Mouse (Mus musculus): ENCODE results near the gene Dusp12. TPM values are rescaled to one million over a fixed set of nuclear protein-coding genes. Genes with fewer than 3 reads are reported as not detected.
A peak's percentile ranks its signal among the peaks of the same experiment; 100 is the strongest.

The Dusp12 gene
- total RNA-seq, 2 experiments from 2014 or later = 13.8 to 19.2 TPM

DNA sequence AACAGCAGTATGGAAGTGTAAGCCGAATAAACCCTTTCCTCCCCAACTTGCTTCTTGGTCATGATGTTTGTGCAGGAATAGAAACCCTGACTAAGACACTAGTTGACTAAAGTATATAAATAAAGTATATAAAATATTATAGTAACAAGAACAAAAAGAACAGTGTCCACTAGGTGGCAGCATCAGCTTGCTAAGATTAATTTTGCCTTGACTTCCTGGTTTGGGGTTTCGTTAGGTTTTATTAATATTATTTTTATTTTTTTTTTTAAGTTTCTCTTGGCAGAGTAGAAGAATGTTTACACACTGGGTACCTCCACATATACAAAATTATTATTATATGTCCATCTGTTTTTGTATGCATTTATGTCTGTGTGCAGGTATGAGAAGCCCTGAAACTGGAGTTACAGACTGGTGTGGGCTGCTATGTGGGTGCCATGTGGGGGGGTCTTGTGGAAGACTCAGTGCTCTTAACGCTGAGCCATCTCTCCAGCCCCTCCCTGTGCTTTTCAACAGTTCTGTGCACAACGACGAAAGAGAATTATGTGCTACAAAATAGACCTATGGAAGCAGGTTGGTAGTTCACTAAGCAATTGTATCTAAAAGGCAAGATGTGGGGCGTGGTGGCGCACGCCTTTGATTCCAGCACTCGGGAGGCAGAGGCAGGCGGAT is 15.6 kb upstream of the Dusp12 start:
- DNase-seq (ENCODE audit: extremely low spot score in 1 of 2, low spot score in 1 of 2) = peak in 1 of 2 experiments; percentile 72

DNA sequence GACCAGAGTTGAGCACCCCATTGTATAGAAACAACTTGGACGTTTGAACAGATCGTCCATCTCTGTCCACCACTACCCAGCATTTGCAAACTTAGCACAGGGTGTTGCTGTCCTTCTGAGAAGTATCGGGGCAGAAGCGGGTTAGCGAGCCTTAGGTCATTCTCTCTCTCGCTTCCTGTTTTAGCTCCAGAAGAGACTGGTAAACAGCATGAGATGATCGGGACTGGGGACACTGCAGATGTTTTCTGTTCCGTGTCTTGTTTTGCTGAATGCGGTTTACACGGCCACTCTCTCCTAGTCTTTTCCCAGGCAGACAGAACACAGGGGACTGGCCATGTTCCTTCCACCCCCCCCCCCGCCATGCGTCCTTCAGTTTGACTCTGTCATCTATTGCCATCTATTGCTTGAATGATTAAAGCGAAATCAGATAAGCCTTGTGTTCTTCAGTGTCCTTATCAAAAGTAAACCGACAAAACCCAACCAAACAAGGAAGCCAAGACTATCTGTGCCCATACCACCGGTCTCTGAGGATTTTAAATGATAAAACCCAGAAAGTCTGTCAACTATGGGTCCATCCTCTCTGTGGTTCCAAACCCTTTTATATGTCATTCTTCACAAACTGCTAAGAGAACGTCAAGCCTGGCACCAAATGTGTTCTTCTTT is 13.2 kb upstream of the Dusp12 start:
- DNase-seq (ENCODE audit: extremely low spot score in 1 of 2, low spot score in 1 of 2) = no peak

DNA sequence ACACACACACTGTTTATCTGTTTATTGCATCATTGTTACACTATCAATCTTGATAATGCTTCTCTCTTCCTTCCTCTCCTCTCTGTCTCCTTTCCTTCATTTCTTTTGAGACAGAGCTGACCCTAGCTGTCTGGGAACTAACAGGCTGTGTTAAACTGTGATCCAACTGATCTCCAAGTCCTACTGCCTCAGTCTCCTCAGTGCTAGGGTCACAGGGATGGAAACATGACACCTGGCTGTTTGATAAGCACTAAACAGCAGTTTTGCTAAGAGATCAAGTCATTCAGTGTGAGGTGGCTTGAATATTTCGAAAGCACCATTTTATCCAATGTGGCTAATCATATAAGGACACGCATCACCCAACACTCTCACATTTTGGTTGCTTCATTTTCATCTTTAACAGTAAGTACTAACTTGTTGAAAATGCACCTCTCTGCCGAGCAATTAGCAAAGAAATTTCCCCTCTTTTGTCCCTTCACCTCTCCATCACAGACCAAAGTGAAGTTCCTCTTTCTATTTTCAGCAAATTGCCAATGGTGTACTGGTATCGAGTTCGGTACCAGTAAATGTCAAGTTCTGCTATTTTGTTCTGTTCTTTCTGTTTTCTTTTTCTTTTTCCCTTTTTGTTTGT is 11.4 kb upstream of the Dusp12 start:
- no peak for DNase-seq (ENCODE audit: extremely low spot score in 1 of 2, low spot score in 1 of 2)

DNA sequence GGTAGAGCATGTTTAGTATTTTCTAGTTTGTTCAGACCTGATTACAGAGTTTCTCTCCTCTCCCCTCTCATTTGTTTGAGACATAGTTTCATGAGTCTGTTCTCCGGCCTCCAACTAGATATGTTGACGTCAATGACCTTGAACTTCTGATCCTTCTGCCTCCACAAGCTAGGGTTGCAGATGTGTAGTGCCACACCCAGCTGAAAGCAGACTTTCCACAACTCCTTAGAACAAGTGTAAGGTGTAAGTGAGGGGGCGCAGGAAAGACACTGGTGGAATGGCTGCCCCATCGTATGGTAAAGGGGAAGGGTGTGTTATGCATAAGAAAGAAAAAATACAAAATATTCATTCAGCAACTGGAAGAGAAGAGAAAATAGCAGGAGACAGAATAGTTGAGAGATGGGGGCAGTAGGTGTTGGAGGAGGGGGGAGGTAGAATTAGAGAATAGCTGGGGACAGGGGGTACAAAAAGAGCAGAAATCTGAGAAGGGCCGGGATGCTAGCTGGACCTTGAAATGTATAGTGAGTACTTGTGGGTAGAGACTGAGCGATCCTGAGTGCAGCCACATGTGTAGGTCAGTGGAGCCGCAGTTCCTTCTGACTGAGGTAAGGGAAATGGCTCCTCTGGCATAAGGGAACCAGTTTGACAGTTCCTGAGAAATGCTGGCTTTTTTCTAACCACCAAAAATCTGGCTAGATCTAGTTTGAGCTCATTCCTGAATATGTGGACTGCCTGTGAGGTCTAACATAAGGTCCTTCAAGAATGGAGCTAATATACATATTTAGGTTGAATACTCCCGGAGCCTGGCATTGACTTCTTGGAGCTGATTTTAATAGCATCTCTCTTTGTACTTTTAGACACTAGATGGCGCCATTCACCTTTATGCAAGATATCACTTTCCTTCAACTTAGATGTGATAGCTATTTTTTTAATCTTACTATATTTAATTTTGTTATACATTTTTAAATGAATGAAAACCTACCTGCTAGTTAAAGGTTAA is 9.6 kb upstream of the Dusp12 start:
- no peak for DNase-seq (ENCODE audit: extremely low spot score in 1 of 2, low spot score in 1 of 2)

DNA sequence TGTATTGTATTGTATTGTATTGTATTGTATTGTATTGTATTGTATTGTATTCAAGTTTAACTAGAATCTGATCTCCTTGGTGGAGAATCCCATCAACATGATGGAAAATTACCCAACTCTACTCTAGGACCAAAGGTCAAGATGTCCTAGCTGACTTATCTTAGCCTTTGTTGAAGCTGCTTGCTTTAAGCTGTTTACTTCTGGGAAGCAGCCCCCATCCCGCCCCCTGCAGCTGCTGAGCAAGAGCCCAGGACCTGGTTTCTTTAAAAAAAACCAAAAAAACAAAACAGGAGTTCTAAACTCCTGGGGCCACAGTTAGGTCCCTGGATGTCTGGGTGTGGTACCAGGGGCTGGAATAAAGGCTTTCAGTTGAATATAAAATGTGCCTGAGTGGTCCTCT is 6.9 kb upstream of the Dusp12 start:
- DNase-seq (ENCODE audit: extremely low spot score in 1 of 2, low spot score in 1 of 2) = no peak

DNA sequence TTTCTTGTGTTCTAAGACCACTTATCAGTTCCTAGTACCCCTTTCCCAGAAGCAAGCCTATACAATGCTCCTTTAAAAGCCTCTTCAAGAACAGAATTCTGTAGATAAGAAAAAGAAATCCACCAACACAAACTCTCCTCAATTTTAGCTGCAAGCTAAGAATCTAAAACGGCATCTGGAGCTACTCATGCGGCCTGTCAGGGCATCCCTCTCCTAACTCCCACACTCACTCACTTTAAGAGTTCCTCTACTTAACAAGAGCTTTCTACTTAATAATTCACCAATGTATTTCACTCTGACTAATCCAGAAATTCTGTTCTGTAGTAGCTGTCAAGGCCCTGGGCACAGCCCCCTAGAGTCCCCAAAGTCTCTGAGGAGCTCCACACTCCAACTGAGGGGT is 6.3 kb upstream of the Dusp12 start:
- DNase-seq (ENCODE audit: extremely low spot score in 1 of 2, low spot score in 1 of 2) = no peak

DNA sequence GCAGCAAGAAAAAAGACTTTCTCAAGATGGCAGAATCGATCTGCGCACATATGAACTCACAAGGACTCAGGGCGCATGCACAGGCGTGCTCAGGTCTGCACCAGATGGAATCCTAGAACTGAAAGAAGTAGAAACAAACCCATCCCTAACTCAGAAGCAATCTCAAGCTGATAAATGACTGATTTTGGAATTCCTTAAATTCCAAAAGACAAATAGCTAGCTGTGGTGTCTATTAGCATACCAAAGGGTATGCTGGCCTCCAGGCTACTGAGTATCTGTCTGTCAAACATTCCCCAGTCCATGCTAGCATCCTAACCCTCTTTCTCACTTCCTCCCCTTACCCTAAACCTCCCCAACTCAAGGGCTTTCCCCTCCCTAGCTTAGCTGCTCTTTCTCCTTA is 4.0 kb upstream of the Dusp12 start:
- DNase-seq (ENCODE audit: extremely low spot score in 1 of 2, low spot score in 1 of 2) = no peak

DNA sequence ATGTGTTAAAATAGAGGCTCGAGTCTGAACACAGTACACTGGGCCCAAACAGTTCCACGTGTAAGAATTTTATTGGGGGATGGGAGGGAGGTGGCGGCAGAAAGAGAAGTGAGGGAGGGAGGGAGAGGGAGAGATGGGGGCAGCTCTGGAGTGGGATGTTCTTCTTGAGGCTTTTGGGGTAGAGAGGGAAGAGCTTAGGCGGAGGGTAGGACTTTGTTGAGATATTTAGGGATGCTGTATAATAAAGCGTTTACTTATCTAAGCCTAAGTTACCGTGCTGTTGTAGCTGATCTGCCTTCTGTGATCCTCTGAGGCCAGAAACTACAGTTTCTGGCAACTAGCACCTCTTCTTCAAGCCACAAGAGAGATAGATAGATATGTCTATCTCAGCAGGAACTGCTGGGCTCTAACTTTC is 711 bp upstream of the Dusp12 start:
- DNase-seq (ENCODE audit: extremely low spot score in 1 of 2, low spot score in 1 of 2) = no peak

DNA sequence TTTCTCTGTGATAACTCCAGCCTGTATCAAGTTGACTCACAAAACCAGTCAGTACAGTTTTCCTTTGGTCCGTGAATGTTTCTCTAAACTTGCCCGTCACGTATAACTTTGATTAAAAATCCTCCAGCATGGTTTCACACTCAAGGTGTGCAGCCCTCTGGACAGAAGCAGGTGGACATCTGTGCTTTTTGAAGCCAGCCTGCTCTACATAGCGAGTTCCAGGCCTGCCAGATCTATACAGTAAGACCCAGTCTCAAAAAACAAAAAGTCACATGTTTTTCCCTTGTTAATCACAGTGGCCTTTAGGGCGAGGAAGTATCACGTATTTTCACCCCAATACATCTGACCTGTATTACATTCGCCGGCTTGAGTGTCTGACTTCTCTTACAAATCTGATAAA is 950 bp downstream of the Dusp12 start:
- DNase-seq (ENCODE audit: extremely low spot score in 1 of 2, low spot score in 1 of 2) = no peak

DNA sequence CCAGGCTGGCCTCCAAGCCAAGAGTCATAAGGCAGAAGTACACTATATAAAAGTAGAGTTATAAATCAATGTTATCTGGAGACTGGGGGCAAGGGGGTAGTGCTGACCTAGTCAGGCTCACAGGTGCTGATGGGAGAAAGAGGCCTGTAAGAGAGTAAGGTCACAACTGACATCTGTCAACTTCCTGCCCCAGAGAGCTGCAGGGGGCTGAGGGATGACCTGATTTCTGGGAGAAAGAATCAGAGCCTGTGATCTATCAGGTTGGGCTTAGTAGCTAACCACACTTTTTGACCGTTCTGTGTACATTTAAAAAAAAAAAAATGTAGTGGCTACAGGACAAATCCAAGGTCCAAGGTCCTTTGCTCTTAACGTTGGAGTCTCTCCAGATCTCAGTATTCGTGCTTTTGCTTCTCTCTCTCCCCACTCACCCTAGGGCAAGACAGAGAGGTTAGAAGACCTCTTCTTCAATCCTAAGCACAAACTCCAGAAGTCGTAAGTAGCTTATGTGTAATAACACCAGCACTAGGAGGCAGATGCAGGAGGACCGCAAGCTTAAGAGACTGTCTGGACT is 2.3 kb downstream of the Dusp12 start:
- no peak for DNase-seq (ENCODE audit: extremely low spot score in 1 of 2, low spot score in 1 of 2)

DNA sequence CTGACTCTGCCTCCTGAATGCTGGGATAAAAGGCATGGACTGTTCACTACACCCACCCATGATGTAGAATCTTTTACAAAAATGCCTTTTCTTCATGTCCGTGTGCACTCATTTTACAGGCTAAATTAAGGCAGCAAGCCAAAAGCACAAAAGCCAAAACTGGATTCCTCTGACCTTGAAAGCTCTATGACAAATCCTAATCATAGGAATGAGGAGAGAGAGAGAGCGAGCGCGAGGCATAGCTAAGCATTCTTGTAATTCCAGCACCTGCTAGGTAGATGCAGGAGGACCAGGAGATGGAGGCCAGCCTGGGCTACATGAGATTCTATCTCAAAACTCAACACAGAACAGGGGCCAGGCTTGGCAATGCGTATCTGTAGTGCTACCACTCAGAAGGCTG is 8.4 kb downstream of the Dusp12 start:
- no peak for DNase-seq (ENCODE audit: extremely low spot score in 1 of 2, low spot score in 1 of 2)

DNA sequence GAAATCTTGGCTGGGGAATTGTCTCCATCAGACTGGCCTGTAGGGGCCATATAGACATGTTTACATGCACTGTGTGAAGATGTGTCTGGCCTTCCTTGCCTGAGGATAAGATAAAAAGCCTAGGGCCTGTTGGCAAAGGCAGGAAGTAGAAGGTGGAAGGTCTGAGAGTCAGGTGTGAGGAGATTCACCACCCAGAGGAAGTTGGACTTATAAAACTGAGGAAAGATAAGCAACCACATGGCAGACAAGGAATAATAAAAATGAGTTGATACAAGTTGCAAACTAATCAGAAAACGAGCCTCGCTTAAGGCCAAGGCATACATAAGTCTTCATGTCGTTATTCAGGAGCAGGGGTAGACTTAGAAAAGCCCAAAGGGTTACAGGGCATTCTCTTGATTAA is 9.7 kb downstream of the Dusp12 start:
- no peak for DNase-seq (ENCODE audit: extremely low spot score in 1 of 2, low spot score in 1 of 2)

DNA sequence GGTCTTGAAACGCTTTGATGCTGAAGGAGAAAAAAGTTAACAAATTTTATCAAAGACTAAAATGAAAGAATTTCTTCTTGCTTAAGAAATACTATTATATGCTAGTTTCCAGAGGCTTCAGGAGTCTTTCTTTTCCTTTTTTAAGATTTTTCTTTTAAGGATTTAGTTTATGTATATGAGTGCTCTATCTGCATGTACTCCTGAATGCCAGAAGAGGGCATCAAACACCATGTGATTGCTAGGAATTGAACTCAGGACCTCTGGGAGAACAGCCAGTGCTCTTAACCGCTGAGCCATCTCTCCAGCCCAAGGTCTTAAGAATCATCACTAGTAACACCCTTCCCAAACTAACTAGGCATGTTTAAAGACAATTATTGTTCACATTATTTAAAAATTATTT is 13.4 kb downstream of the Dusp12 start:
- no peak for DNase-seq (ENCODE audit: extremely low spot score in 1 of 2, low spot score in 1 of 2)

DNA sequence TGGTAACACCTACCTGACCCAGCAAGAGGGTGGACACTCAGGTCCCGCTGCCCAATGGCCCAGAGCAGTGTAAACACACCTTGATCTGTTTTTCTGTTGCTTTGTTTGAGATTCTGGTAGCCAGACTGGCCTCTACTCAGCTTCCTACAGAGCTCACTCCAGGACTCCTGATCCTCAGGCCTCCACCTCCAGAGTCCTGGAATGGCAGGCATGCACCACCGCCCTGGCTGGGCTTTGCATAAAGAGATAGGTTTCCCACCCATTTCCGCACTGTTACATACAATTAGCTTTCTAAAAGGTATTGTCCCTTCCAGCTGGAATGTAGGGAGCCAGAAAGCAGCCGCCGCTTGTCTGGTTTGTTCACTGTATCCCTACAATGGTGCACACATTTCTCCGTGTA is 13.9 kb downstream of the Dusp12 start:
- DNase-seq (ENCODE audit: extremely low spot score in 1 of 2, low spot score in 1 of 2) = no peak

DNA sequence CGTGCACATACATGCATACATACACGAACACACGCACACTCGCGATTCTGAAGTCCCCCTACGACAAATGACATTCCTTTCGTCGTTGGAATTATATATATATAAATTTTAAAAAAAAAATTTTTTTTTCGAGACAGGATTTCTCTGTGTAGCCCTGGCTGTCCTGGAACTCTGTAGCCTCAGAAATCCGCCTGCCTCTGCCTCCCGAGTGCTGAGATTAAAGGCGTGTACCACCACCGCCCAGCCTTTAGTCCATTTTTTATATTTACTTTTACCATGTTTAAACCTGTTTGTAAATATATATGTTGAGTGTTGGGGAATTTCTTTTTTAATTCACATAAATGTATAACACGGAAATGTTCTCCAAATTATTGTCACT is 16.4 kb downstream of the Dusp12 start:
- no peak for DNase-seq (ENCODE audit: extremely low spot score in 1 of 2, low spot score in 1 of 2)

DNA sequence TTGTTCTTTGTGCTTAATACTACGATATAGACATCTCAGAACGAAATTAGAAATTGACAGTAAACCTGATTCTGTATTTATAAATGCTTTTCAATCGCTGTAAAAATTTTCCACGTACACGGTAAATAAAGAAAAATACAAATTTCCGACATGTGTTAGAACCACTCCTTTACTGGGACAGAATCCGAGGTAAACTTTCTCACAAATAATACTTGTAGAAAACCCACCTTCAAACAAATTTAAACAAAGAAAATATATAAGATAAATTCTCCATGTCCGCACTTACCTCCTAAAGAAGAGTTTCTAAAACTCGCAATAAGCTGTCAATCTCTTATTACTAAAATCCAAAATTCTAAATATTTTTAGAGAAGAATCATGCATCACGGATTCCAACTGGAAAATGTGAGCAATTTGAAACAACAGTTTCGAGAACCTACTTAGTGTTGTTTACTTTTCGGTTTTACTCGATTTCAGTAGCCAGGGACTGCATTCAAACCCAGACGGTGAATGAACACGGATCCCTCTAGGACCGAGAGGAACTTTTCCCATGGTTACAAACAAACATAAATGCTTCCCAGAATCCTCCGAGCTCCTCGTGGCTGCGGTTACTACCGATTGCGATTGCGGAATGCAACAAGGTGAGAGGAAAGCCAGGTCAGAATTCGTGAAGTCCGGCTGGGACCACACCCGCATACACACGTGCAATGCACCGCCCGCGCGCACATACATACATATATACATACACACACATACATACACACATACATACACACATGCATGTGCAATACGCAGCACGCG is 17.0 kb downstream of the Dusp12 start:
- DNase-seq (ENCODE audit: extremely low spot score in 1 of 2, low spot score in 1 of 2) = peak; percentile 29 to 66

DNA sequence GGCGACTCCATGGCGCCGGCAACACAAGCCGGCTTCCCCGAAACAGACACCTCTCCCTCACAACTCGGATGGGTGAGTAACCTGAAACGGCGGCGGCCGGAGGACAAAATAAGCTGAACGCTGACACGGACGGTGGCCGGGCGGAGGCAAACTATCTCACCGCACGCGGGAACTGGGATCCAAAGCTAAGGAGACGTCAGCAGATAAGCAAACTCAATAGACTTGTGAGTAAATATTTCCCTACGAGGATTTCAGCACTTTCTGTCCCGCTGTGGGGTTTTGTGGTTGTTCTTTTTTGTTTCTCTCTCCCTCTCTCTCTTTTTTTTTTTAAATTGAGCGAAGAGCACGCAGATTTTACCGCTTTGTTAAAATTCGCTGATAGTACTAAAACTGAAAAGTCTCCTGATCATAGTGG is 17.6 kb downstream of the Dusp12 start, which contains the start of gene Atf6:
Gene Atf6, minus strand, starts transcription at position 81 of the 415 bp plus-strand sequence.
- peak; percentile 94 to 96 for DNase-seq (ENCODE audit: extremely low spot score in 1 of 2, low spot score in 1 of 2)

DNA sequence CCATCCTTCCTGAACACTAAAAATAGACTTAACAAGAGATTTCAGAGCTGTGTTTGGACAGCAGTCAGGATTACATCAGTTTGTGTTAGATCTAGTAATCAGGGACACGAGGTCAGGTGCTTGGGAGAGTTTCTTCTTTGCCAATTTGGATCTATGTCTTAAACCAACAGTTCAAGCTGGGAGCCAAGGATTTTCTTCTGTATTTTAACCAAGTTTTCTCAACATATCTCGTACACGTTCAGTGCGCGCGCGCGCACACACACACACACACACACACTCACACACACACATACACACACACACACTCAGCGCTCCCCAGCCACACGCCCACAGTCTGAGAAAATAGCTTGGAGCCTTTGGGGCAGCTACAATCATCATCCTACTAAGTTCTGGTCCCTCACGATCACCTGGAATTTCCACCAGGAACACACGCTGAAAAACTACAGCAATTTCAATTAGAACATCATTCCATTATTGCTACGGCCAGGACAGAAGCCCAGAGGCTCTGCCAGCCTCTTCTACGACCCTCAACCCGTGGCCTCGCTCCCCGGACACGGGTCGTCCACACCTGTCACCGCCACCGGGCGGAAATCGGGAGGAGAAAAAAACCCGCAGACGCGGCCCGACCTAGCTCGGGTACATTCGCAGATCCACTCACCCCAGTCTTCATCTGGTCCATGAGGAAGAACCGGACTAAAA is 18.2 kb downstream of the Dusp12 start:
- DNase-seq (ENCODE audit: extremely low spot score in 1 of 2, low spot score in 1 of 2) = no peak

DNA sequence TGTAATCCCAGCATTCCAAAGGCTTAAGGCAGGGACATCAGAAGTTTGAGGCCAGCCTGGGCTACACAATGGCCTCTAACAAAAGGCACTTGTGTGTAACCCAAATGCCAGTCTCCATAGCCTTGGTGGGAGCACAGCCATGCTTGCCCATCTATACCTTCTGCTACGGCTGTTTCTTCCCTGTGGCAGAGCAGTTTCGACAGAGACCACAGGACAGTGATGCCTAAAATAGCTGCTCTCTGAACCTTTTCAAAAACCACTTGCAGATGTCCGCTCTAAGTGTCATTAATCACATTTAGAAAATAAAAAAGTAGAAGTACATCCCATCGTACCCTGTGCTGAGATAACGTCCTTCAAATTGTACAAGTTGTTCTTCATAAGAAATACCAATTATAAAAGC is 19.9 kb downstream of the Dusp12 start:
- DNase-seq (ENCODE audit: extremely low spot score in 1 of 2, low spot score in 1 of 2) = no peak

Measured in layer of hippocampus, postnatal 25 days (tissue).